Mouse (Mus musculus) gastrocnemius, postnatal 36 days (tissue): ENCODE measurements around the gene Gal3st3. TPM values are rescaled to one million over a fixed set of nuclear protein-coding genes. Genes with fewer than 3 reads are reported as not detected.

ENCODE experiments used
- DNase-seq, 2 experiments: peaks; one replicate each; pipeline ENCODE4 v3.0.0; 2022
- intact Hi-C: fragments of 180-260 bp; cut with DNase I; formaldehyde crosslinking; loops from one replicate; pipeline ENCODE4 v1.15.1; 2025
- long read RNA-seq, 2 experiments: library from polyadenylated mRNA; stranded (forward); transcript quantifications; one replicate each; pipeline ENCODE4 v2.0.0; 2021
- total RNA-seq, 2 experiments: library from RNA; stranded (reverse); gene quantifications; 2 replicates each; pipeline ENCODE4 v1.2.3; 2021

Gene Gal3st3
- under 1 TPM in 1 of 2 experiments, not detected in 1; 0.10 TPM for total RNA-seq
- long read RNA-seq, experiment 1 = 0 reads
- long read RNA-seq, experiment 2 = 0 reads

DNA sequence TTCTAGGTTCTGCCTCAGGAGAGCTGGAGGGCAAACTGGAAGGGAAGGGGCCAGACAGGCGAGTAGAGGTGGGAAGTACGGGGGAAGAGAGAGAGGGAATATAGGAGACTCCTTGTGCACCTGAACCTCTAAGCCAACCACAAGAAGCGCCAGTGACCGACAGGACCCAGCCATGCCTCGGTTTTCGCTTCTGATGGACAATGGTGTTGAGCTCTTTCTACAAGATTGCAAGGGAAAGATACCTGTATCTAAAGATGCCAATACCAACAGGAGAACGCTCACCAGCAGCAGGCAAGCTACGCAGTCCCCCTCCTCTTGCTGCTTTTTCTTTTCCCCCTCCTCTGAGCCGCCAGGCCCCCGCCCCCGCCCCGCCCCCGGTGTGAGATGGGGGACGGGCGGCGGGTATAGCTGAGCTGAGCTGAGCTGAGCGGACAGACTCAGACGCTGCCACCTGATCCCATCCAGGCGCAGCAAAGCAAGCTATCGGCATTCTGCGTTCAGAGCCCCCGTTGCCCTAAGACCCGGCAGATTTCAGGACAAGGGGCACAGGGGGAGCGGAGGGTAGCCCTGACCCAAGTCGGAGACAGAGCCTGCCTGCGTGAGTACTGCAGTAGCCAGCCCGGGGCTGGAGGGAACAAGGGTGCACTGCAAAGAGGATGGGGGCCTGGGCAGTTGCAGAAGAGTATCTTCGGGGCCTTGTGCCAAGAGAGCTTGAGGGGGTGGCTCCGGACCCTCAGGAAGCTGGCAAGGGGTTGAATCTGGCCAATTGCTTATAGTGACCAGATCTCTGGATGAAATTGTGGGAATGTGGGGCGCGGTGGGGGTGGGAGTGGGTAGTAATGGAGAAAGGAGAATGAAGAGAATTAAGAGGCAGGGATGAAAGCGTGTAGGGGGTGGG lies at the start of gene Gal3st3:
Gene Gal3st3, plus strand, starts transcription at position 429 of the 898 bp plus-strand sequence.
- intact Hi-C loops = no loop called here

DNA sequence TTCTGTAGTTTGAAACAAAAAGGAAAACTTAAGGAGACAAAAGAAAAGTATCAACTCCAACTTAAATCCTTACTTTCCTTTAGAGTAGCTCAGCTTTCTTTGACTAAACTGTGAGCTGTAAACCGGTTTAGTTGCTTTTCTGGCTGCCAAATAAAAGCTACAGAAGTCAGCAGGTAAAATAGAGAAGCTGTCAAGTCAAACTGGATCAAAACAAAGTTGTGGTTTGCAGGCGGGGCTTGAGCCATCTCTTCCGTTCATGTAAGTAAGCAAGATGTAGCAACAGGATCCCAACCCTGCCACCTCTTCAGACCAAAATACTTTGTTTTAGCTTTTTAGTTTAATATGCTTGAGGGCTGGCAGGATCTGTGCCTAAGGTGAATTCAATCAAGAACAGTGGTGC lies 41.0 kb upstream of the Gal3st3 start:
- DNase-seq = no peak
- intact Hi-C loops = no loop called here

More for the DNA sequence above, at the start of gene Gal3st3:
- DNase-seq = no peak

DNA sequence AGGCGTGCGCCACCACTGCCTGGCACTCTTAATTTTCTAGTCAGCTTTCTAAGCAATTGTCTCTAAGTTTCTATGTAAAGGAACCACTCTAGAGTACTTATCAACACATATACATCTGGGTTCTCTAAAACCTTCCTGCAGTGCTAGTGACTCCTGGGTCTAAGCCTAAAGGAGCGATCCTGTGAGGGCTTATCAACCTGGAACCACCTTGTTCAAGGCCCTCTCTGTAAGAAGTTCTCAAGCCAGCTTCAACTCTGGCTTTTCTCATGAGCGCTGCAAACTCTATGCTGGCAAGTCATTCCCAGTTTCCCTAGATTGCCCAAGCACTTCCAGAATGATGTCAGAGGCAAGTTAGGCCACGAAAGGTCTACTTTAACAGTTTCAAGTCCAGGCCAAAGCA lies 31.1 kb upstream of the Gal3st3 start:
- intact Hi-C loops = no loop called here
- DNase-seq = no peak

DNA sequence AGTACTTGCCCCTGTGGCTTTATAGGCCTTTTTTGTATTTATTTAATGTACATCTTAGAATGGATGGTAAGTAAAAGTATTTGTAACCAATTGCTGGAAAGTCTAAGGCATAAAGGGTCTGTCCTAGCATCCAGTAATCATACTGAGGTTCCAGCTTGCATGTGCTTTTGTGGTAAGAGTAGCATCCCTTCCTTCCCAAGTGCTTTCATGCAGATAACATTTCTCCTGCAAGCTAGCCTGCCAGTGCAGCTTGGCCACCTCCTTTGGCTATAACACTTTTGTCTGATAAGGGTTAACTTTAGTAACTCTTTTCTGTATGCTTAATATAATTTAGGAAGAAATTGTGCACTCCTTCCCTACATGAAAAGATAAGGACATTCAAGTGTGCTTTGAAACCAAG lies 30.1 kb upstream of the Gal3st3 start:
- intact Hi-C loops = no loop called here
- DNase-seq = no peak

DNA sequence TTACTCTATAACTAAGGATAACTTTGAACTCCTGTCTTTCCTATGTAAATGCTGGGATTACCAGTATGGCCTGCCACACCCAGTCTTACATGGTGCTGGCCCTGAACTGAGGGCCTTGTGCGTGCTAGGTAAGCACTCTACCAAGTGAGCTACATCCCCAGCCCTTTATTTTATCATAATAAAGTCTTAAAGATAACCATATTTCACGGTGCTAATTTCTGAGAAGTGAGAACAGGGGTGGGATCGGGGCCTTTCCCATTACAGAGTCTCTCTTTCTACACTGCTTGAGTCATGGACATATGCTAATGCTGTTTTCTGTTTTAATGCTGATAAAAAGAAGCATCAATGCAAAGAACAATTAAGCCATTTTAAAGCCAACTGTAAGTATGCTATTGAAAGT lies 29.3 kb upstream of the Gal3st3 start:
- DNase-seq = no peak

DNA sequence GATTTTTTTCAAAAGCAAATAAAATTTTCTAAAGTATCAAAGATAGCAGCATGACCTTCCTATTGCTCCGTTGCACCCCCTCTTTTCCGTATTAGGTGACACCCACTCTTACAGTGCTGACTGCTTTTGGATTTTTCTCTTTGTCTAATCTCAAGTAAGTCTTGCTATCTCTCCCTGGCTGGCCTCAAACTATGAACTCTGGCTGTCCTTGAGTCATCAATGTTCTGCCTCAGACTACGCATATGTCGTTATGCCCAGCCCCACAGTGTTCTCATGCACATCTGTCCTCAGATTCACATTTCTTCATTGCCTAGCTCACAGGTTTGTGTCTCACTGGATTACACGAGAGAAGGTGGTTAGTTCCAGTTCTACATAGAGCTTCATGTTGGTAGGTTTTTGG lies 28.7 kb upstream of the Gal3st3 start:
- intact Hi-C loops = no loop called here

More for the DNA sequence above, 29.3 kb upstream of the Gal3st3 start:
- intact Hi-C loops = no loop called here

DNA sequence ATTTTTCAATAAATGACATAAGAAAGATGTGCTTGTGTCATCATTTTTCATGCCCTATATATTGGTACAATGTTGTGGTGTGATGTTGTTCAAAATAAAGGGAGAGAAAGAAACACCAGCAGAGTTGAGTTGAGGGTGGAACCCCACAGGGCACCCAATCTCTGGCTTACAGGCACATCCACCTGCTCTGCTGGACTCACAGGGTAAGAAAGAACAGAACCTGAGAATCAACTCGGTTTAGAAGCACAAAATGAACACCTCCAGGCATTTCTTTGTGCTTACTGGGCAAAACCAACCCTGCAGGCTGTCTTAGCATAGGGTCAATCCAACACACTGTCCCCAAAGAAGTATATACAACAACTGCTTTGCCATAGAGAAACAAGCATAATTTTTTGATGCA lies 26.7 kb upstream of the Gal3st3 start:
- intact Hi-C loops = loop anchor here (5.0 kb wide), 1 partner anchor 74 kb away; no protein-coding TSS in a partner anchor
- no peak for DNase-seq

More for the DNA sequence above, 28.7 kb upstream of the Gal3st3 start:
- no peak for DNase-seq

DNA sequence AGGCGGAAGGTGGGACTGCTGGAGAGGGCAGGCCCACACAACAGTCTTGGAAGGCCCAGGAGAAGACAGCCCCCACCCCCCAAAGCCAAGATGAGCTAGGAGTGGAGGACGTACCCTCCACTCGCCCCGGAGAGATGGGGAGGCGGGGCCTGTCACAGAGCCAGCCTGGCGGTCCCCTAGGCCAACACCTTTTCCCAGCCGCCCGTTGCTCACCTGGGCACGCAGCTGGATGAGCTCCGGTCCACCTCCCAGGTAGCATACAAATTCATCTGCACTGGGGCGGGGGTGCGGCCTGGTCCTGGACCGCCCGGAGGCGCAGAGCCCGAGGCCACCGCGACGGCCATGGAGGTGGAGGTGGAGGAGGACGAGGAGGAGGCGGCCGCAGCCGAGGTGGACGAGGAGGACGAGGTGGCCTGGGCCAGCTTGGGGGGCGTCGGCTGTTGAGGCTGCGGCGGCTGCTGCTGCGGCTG lies 25.8 kb upstream of the Gal3st3 start:
- intact Hi-C loops = loop anchor here (5.0 kb wide), 1 partner anchor 75 kb away; no protein-coding TSS in a partner anchor
- peak; percentile 13 to 23 for DNase-seq

DNA sequence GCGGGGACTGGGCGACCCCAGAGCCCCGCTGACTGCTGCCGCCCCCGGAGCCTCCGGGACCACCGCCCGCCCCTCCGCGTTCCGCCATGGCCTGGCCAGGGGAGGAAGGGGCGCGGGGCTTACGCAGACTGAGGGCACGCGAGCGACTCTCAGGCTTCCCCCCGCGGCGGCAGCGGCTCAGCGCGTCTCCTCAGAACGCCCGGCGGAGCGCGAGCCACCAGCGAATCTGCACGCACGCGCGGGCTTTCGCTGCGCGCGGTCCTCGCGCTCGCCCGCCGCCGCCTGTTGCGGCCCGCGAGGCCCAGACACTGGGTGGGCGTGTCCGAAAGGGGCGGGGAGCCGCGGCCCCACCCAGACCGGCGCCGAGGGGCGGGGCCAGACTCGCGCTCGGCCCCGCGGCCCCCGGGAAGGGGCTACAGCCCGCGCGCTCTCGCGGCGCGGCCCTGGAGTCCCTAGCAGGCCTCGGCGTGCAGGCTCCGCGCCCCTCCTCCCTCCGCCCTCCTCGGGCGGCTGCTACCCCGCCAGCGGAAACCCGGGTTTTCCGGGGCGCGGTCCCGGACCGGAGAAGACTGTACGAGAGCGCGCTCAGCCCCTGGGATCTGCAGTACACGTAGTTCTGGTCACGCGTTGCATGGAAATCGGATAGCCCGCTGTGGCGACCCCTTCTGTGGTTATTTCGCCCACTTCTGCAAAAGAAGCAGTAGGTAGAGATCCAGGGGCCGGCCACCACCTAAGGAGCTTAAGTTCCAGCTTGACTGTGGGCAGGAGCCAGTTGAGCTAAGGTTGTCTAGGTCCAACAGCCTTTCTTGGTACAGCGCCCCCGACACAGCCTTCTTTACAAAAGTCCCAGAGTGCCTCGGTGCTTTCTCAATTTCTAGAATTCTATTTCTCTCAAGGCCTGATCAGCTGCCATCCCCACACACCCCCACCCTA lies 25.1 kb upstream of the Gal3st3 start, which contains the start of gene Pacs1:
Gene Pacs1, minus strand, starts transcription at position 319 of the 933 bp plus-strand sequence.
- intact Hi-C loops = loop anchor here (5.0 kb wide), 1 partner anchor 76 kb away; no protein-coding TSS in a partner anchor
- DNase-seq = peak; percentile 79 to 80

DNA sequence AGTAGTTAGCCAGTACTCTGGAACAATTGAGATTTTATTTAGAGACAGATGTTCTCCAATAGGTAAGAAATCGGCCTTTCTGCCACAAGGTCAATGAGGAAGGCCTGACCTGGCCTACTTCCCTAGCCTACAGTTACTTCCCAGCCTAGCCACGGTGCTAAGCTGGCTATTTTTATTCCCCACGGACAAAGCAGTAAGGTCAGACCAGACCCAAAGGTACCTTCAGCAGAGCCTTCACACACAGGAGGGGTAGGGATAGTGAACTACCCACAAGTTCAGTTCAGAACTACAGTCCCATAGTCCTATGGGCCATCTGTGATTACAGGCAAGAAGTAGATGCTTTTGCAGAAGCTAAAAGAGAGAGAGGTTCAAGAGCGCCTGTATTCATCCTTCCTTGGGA lies 24.2 kb upstream of the Gal3st3 start:
- no peak for DNase-seq
- intact Hi-C loops = loop anchor here (5.0 kb wide), 1 partner anchor 77 kb away; no protein-coding TSS in a partner anchor

DNA sequence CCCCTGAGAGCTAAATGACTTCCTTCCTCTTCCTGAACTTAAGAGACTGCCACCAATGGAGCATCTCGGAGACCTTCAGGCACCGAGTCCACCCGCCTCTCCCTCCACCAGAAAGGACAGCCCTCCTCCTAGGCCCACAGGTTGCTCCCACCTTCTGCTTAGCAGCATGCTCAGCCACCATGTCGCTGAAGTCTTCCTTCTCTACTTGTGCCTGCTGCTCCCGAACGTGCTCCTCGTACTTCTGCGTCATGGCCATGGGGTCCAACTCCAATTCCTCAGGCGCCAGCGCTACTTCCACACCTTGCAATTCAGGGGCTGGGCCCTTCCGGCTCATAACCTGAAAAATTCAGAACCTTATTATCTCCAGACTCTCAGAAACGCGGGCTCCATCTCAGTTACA lies 23.5 kb upstream of the Gal3st3 start:
- no peak for DNase-seq
- intact Hi-C loops = loop anchor here (5.0 kb wide), 1 partner anchor 77 kb away; no protein-coding TSS in a partner anchor

DNA sequence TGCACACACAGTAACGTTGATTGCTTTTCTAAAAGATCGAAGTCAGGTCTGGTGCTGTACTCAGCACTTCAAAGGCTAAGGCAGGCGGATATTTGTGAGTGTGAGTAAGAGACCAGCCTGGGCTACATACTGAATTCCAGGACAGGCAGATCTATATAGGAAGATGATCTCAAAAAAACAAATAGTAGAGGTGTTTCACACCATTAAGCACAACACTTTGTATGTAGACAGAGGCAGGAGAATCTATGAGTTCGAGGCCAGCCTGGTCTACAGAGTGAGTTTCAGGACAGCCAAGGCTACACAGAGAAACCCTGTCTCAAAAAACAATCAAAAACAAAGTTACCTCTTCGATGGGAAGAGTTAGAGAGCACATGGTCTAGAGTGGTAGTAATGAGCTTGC lies 22.4 kb upstream of the Gal3st3 start:
- intact Hi-C loops = no loop called here
- no peak for DNase-seq

DNA sequence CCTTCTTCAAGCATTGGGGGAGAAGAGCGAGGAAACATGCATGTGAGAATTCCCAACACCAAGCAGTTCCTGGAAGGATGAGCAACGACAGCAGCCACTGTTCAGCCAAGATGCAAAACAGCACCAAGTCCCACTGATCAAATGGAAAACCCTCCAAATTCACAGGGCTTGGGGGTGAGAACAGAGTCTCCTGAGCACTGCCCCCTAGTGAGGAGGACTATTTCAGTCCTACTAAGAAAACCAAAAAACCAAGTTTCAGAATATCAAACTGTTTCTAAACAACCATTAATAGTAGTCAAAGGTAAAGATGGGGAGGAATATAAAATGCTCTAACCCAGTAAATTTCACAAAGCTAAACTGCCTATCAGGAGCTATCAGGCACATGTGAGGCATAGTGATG lies 21.6 kb upstream of the Gal3st3 start:
- intact Hi-C loops = no loop called here
- DNase-seq = no peak

DNA sequence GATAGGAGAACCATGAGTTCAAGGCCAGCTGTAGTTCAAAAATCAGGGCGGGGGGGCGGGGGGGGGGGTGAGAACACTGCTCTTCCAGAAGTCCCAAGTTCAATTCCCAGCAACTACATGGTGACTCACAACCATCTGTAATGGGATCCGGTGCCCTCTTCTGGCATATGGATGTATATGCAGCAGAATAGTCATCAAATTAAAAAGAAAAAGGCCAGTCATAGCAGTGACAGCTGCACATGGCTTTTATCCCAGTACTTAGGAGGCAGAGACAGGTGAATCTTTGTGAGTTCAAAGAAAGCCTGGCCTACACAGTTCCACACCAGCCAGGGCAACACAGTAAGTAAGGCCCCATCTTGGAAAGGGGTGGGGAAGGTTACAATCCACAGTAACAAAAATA lies 21.0 kb upstream of the Gal3st3 start:
- intact Hi-C loops = no loop called here
- no peak for DNase-seq

DNA sequence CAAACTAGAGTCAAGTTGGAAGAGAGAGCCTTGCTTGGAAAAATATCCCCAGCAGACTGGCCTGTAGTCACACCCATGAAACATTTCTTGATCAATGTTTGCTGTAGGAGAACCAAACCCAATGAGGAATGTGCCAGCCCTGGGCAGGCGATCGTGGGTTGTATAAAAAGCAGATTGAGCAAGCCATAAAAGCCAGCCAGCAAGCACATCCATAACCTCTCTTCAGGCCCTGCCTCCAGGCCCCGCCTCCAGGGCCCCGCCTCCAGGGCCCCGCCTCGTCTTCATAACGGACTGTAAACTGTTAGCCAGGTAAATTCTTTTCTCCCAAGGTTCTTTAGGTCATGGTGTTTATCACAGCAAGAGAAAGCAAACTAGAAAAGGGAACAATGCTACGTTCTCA lies 19.8 kb upstream of the Gal3st3 start:
- intact Hi-C loops = no loop called here
- no peak for DNase-seq

DNA sequence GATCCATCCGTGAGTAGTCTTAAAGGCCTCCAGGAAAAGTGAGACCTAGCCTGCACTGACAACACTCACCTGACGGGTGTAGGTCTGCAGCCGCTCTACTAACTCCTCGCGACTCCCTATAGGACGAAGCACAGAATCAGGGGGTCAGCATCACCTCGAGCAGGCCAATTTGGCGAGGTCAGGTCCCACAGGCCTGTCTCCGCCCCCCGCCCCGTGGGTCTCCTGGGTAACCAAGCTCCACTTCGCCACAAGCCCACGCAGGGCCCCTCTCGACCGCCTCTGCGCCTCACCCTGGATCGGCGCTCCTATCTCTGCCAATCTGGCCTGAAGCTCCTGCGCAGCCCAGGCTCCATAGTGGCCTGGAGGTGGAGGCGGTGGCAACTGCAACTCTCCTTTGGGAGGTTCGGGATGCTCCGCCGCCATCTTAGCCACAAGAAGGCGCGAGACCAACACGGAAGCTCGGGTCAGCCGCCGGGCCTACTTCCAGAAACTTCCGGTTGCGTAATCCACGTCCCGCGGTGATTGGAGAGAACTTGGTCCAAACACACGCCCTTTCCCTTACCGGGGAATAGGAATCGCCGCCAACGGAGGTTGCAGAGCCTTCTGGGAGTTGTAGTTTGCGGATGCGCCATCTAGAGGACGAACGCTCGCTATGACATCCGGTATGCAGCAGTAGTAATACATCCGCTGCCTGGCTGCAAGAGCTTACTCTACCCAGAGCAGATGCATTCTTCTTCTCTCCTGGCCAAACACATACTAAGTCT lies 3.0 kb upstream of the Gal3st3 start, which contains the start of gene Sf3b2:
Gene Sf3b2, minus strand, starts transcription at position 484 of the 764 bp plus-strand sequence.
- DNase-seq = peak; percentile 97 to 98
- intact Hi-C loops = no loop called here

DNA sequence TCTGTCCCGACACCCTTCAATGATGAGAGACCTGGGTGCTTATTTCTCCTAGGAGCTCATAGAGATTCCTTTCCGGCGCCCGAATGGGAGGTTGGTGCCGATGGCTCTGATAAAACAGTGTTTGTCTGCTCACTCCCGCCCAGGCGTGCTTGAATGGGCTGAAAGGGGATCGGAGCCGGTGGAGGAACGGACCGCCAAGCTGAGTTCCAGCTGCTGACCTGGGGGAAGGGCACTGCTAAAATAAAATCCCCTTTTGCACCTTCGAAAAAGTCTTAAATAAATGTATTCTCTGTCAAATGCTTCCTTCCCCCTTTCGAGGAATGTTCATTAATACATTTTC lies 2.4 kb upstream of the Gal3st3 start:
- intact Hi-C loops = no loop called here
- no peak for DNase-seq

DNA sequence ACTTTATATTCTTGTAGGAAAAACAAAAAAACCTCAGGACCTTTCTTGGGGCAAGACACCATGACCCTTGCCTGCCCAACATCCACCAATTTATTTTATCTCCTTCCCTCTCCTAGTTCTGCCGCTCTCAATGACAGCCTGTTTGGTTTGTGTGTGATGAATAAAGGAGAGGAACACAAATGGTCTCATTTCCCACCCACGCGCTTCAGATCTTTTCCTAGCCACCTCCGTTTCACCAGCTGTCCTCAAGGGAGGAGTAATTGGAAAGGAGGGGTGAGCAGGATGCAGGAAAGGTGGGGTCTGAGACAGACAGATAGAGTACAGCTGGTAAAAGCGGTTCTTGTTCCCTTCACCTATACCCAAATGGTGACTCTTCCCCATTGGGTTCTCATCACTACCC lies 1.5 kb upstream of the Gal3st3 start:
- intact Hi-C loops = no loop called here
- DNase-seq = no peak

DNA sequence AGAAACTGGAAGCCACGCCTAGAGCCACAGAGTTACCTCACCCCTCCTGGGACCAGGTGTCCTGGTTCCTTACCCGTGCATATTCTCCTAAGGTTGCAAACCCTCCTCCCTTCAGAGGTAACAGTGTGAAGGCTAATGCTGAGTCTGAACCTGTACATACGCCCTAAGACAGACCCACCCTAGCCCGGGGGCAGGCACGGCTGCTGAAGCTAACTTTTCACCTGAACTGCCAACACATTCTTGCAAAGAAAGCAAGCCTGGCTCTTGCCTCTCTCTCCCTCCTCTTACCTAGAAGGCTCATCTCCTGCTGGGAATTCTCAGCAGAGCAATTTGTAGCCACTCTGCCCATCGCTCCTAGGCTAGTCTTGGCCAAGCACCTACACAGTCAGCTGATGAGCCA lies 2.5 kb downstream of the Gal3st3 start:
- no peak for DNase-seq
- intact Hi-C loops = no loop called here

DNA sequence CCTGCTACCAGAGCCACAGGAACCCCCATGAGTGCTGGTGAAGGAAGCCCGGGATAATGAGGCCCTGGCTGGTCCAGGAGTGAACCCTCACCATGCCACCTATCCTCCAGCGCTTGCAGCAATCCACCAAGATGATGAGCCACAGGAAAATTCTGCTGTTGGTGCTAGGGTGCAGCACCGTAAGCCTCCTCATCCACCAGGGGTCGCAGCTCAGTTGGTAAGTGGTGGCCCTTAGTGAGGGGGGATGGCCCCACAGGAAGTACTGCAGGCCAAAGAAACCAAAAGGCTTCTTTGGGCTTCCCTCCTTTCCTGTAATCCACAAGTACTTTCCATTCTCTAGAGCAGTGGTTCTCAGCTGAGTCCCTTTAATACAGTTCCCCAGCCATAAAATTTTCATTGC lies 4.3 kb downstream of the Gal3st3 start:
- intact Hi-C loops = no loop called here
- no peak for DNase-seq
